Mouse (Mus musculus) kidney, adult 2 months (tissue): ENCODE data around the gene Sv2a.

Experiments used
- CTCF ChIP-seq: fragments of 200-500 bp; conservative IDR thresholded peaks from 2 replicates; pipeline ENCODE4 v1.5.1; 2011; ENCODE audit warnings: low read depth, mild to moderate bottlenecking, control low read depth, low read length, moderate library complexity, mixed read lengths; ENCODE audit not compliant: insufficient read depth, insufficient read length
- POLR2A ChIP-seq: fragments of 200-500 bp; IDR thresholded peaks from one replicate; pipeline ENCODE4 v1.6.1; 2011; ENCODE audit warnings: low read depth, low read length, control low read depth

DNA sequence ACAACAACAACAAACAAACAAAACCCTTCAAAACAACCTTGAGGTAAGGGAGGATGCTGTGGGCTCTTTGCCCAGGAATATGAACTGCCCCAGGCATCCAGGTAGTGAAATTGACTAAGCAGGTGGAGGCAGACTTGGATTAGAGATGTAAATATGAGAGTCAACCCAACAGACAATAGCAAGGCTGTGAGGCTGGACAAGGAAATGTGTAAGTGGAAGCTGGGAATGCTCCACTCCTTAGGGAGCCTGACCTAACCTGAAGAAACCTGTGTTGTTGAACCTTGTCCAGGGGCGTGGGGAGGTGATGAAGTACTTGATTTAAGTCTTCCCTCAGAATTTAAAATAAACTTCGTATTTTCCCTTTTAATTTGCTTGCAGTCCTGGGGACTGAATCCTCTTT, 2.0 kb upstream of the Sv2a start:
- TF ChIP-seq CTCF (no peak), POLR2A (no peak)
